Mouse (Mus musculus) hindbrain, postnatal 0 days (tissue): ENCODE data around the gene Tgfbr2. TPM values are rescaled to one million over a fixed set of nuclear protein-coding genes. Genes with fewer than 3 reads are reported as not detected.

Experiments
- ATAC-seq: fragments of 200-750 bp; cut with Nextera tagmentation; 2 replicates; pipeline ENCODE4 v1.8.0; 2017; ENCODE audit warnings: mild to moderate bottlenecking, moderate TSS enrichment, moderate library complexity
- DNase-seq: peaks from one replicate; pipeline ENCODE4 v3.0.0-alpha.2; 2015; ENCODE audit warnings: low spot score
- H3K27ac ChIP-seq: fragments of 300-500 bp; sonication (generic); 2 replicates; pipeline ENCODE4 v1.5.1; 2014; ENCODE audit warnings: mild to moderate bottlenecking
- H3K27me3 ChIP-seq: fragments of 300-500 bp; sonication (generic); 2 replicates; pipeline ENCODE4 v1.6.1; 2014; ENCODE audit warnings: low read length, mixed read lengths; ENCODE audit not compliant: insufficient read depth
- H3K36me3 ChIP-seq: fragments of 300-500 bp; sonication (generic); 2 replicates; pipeline ENCODE4 v1.6.1; 2014; ENCODE audit warnings: low read length, mixed read lengths; ENCODE audit not compliant: insufficient read depth
- H3K4me1 ChIP-seq: fragments of 300-500 bp; sonication (generic); 2 replicates; pipeline ENCODE4 v1.6.1; 2014; ENCODE audit warnings: antibody characterized with exemption, low read length, mixed read lengths; ENCODE audit not compliant: insufficient read depth
- H3K4me2 ChIP-seq: fragments of 300-500 bp; sonication (generic); 2 replicates; pipeline ENCODE4 v1.6.1; 2014; ENCODE audit warnings: low read depth, mild to moderate bottlenecking, low read length, moderate library complexity, mixed read lengths
- H3K4me3 ChIP-seq: fragments of 300-500 bp; sonication (generic); 2 replicates; pipeline ENCODE4 v1.5.1; 2014; ENCODE audit warnings: low read length
- H3K9ac ChIP-seq: fragments of 300-500 bp; sonication (generic); replicated peaks from 2 replicates; pipeline ENCODE4 v1.6.1; 2014; ENCODE audit warnings: mild to moderate bottlenecking, low read length, moderate library complexity, mixed read lengths
- H3K9me3 ChIP-seq: fragments of 300-500 bp; sonication (generic); 2 replicates; pipeline ENCODE4 v1.6.1; 2016; ENCODE audit warnings: low read length, mixed read lengths
- CTCF ChIP-seq: IDR thresholded peaks from 2 replicates; pipeline ENCODE4 v1.5.1; 2016; ENCODE audit warnings: antibody characterized with exemption, control low read depth, low read depth
- WGBS: fragments of 180-500 bp; shearing (Covaris S2); extraction: QIAGEN DNeasy Blood & Tissue Kit; methylation state at CpG from one replicate; pipeline ENCODE4 v1.1.7; 2014; 5-methylcytosine and 5-hydroxymethylcytosine counted together
- polyA plus RNA-seq: library from polyadenylated mRNA; unstranded; fragments of >200 nt; fragmentation: Nextera tagmentation; extraction: Ambion mirVana; gene quantifications from 2 replicates; pipeline ENCODE4 v1.2.1, GENCODE M21; 2015
- total RNA-seq: library from RNA; depleted of rRNA; stranded (reverse); fragments of >200 nt; gene quantifications from 2 replicates; pipeline ENCODE4 v1.2.3, GENCODE M21; 2014

Gene Tgfbr2
- total and polyA plus RNA-seq, 2 experiments from 2014 or later = 7.7 to 21.7 TPM

DNA sequence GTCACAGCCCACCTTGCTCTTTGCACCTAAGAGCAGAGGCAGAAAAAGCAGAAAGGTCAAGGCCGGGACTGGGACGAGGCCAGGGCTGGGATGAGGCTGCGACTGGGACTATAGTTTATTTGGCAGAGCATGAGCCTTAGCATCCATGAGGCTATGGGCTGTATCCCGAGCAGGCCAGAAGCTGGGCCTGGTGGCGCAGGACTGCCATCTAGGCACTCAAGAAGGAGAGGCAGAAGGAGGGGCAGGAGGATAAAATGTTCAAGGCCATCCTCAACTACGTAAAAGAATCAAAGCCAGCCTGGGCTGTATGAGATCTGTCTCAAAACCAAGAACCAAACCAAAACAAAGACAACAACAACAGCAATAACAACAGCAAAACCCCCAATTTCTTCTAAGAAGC lies 52.6 kb downstream of the Tgfbr2 start:
- Histone ChIP-seq H3K27ac (no peak overlapping the region), H3K9ac (no peak overlapping the region), H3K27me3 (no peaks in the 10 kb centered on the region), H3K4me3 (no peak overlapping the region), H3K36me3 (no peaks in the 10 kb centered on the region), H3K9me3 (no peaks in the 10 kb centered on the region), H3K4me2 (no peak overlapping the region), H3K4me1 (no peaks in the 10 kb centered on the region)
- WGBS = 88% methylated on average over 6 of the region's 6 CpGs
- ATAC-seq (no peak), DNase-seq (no peak)
- TF ChIP-seq CTCF = no peak

DNA sequence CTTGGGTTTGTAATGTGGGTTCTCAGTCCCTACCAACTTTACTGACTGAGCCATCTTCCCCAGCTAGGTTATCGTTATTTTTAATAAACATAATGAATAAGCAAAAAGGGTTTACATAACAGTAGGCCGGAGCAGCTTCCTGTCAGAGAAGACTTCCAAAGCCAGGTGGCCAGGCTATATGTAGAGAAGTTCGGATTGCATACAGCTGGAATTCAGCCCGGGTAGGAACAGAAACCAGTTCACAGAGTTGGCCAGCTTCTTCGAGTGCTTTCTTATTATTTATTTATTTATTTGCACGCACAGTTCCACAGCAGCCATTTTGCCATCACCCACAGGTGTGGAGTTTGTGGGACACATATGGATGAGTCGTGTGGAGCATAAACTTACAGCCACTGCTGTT lies 53.7 kb downstream of the Tgfbr2 start:
- no peak for TF ChIP-seq CTCF
- WGBS = 85% methylated on average over 7 of the region's 7 CpGs
- no peaks in the 10 kb centered on the region for H3K4me1 ChIP-seq

DNA sequence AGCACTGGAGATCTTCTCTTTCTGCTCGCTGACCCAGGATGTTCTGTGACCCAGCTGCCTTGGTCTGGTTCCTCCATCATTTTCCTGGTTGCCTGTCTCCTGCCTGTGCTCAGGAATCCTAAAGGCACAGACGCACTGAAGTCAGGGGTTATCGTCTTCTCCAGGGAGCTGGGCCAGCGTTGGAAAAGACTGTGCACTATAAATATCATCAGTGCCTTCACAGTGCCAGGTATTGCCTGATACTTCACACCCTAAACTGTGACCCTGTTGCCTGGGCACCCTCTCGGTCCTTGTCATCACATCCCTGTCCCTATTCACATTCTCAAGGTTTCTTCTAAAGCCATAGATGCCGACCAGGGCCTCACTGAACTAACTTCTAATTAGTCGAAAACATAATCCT lies 55.2 kb downstream of the Tgfbr2 start:
- Histone ChIP-seq H3K4me3 (no peak overlapping the region), H3K9me3 (no peaks in the 10 kb centered on the region), H3K4me2 (no peak overlapping the region), H3K9ac (no peak overlapping the region), H3K4me1 (no peaks in the 10 kb centered on the region), H3K36me3 (no peaks in the 10 kb centered on the region), H3K27me3 (no peaks in the 10 kb centered on the region), H3K27ac (no peak overlapping the region)
- DNase-seq (no peak), ATAC-seq (no peak)
- no peak for TF ChIP-seq CTCF
- WGBS = 87% methylated on average over 7 of the region's 7 CpGs

More for the DNA sequence above, 53.7 kb downstream of the Tgfbr2 start:
- H3K36me3 ChIP-seq = no peaks in the 10 kb centered on the region
- no peak overlapping the region for H3K9ac ChIP-seq
- DNase-seq (no peak), ATAC-seq (no peak)
- no peak overlapping the region for H3K4me3 ChIP-seq
- H3K9me3 ChIP-seq = no peaks in the 10 kb centered on the region
- no peaks in the 10 kb centered on the region for H3K27me3 ChIP-seq
- no peak overlapping the region for H3K4me2 ChIP-seq
- H3K27ac ChIP-seq = no peak overlapping the region

DNA sequence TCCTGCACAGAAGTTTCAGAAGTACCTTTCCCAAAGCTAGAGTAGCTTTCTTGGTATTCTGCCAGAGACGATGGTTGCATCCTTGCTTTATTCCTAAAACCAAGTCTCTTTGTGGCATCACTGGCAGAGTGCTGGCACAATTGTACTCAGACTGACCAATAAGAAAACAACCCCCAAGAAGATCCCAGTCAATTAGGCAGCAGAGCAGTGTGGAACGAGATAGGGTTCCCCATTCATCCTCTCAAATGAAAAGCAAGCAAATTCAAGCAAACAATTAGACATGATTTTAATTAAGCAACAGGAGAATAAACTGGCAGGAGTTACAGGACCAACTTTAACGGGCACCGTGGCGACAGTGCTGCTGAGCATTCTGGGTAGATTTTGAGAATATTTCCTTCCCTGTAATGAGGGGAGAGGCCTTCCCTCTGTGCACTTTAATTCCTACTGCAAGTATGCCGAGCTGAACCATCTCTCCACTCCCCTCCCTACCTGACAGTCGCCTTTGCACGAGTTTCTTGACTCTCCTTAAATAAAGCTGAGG lies 56.8 kb downstream of the Tgfbr2 start:
- H3K9me3 ChIP-seq = no peaks in the 10 kb centered on the region
- ATAC-seq (no peak), DNase-seq (no peak)
- 43% methylated on average over 8 of the region's 8 CpGs for WGBS
- H3K27ac ChIP-seq = no peak overlapping the region
- H3K4me1 ChIP-seq = no peaks in the 10 kb centered on the region
- no peak for TF ChIP-seq CTCF
- H3K9ac ChIP-seq = no peak overlapping the region
- H3K4me2 ChIP-seq = no peak overlapping the region
- H3K4me3 ChIP-seq = no peak overlapping the region
- H3K36me3 ChIP-seq = no peaks in the 10 kb centered on the region
- no peaks in the 10 kb centered on the region for H3K27me3 ChIP-seq

DNA sequence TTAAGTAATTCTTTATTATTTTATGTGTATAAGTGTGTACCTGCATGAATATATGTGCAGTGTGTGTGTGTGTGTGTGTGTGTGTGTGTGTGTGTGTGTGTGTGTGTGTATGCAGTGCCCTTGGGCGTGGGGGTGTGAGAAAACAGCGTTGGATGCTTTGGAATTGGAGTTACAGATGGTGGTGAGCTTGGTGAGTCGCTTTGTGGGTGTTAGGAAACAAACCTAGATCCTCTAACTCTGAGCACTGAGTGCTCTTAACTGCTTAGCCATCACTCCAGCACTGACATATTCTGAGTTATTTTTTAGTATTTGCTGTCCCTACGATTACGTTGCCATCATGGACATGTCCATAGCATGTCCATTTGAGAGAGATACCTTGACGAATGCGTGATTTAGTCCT lies 59.3 kb downstream of the Tgfbr2 start:
- Histone ChIP-seq H3K4me1 (no peaks in the 10 kb centered on the region), H3K4me2 (no peak overlapping the region), H3K27ac (no peak overlapping the region), H3K9me3 (no peaks in the 10 kb centered on the region), H3K4me3 (no peak overlapping the region), H3K36me3 (no peaks in the 10 kb centered on the region), H3K27me3 (no peaks in the 10 kb centered on the region), H3K9ac (no peak overlapping the region)
- WGBS = 93% methylated on average over 7 of the region's 7 CpGs
- no peak for TF ChIP-seq CTCF
- DNase-seq (no peak), ATAC-seq (no peak)

DNA sequence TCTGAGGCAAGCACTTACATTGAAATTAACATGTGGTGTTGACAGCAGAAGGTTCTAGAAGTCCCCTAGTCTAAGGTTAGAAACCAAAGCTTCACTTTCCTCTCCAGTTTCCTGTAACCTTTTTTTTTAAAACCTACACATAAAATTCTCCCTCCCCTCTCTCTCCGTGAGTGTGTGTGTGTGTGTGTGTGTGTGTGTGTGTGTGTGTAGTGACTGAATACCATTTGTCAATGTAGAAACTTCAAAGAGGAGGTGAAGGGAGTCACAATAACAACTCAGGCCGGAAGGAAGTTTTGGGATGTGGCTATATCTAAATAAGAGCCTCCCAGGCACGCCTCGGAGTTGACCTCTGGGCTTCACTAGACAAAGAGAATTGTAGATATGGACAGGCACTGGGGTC lies 60.8 kb downstream of the Tgfbr2 start:
- ATAC-seq (no peak), DNase-seq (no peak)
- TF ChIP-seq CTCF = no peak
- Histone ChIP-seq H3K4me2 (no peak overlapping the region), H3K9me3 (no peaks in the 10 kb centered on the region), H3K36me3 (no peaks in the 10 kb centered on the region), H3K27ac (no peak overlapping the region), H3K4me3 (no peak overlapping the region), H3K27me3 (no peaks in the 10 kb centered on the region), H3K9ac (no peak overlapping the region), H3K4me1 (no peaks in the 10 kb centered on the region)
- WGBS = 64% methylated on average over 4 of the region's 4 CpGs

DNA sequence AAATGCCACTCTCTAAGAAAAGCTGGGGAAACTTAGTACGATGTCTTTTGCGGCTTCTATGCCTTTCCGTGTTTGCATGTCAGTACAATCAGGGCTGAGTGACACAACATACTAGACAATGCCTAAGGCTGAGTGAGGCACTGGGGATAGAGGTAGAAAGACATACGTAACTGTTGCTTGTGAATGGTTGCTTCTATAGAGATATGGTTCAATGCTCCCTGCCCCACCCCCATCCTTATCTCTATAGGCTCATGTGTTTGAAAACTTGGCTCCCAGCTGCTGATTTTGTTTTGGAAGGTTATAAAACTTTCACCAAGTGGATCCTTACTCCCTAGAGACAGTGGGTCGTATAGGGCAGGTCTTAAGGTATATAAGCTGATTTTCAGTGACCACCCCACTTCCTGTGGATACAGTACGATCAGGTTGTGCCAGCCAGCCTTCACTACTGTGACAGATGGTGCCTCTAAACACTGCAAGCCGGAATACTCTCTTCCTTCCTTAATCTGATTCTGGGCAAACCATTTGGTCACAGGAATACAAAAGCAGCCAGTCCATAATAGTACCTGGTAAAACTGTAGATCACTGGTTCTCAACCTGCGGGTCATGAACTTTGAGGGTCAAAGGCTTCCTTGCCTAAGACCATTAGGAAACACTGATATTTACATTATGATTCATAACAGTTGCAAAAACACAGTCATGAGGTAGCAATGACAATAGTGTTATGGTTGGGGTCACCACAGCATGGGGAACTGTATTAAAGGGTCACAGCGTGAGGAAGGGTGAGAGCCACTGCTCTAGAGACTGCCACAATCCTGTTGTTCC lies 63.8 kb downstream of the Tgfbr2 start:
- no peaks in the 10 kb centered on the region for H3K9me3 ChIP-seq
- ATAC-seq (no peak), DNase-seq (no peak)
- H3K9ac ChIP-seq = no peak overlapping the region
- H3K36me3 ChIP-seq = no peaks in the 10 kb centered on the region
- no peak overlapping the region for H3K27ac ChIP-seq
- no peak overlapping the region for H3K4me2 ChIP-seq
- H3K4me1 ChIP-seq = no peaks in the 10 kb centered on the region
- no peaks in the 10 kb centered on the region for H3K27me3 ChIP-seq
- WGBS = 79% methylated on average over 9 of the region's 9 CpGs
- no peak overlapping the region for H3K4me3 ChIP-seq
- TF ChIP-seq CTCF = no peak
